Mouse (Mus musculus): ENCODE results near the gene Nfia. TPM values are rescaled to one million over a fixed set of nuclear protein-coding genes. Genes with fewer than 3 reads are reported as not detected.

Gene Nfia
- polyA plus RNA-seq, 1 experiment from 2014 or later, result 17.0 TPM

GRCm38 (mm10) chr4:97771426-97771825, 1.1 kb upstream of the Nfia start:
- H3K27me3 ChIP-seq (replicated peaks; ENCODE audit: low read depth, poor library complexity, severe bottlenecking), result peaks cover 40% of the 10 kb centered on the region
- WGBS, result 16% methylated on average over 5 of the region's 5 CpGs
- H3K9me3 ChIP-seq, result no peaks in the 10 kb centered on the region
- H3K4me3 ChIP-seq, result peak overlapping the region; percentile 62
- peak overlapping the region; percentile 92 for H3K27ac ChIP-seq (replicated peaks)
- no peak for DNase-seq (ENCODE audit: low spot score)
- peaks cover 37% of the 10 kb centered on the region for H3K4me1 ChIP-seq
- H3K36me3 ChIP-seq (replicated peaks), result no peaks in the 10 kb centered on the region

GRCm38 (mm10) chr4:97772084-97772484, 450 bp upstream of the Nfia start:
- H3K4me1 ChIP-seq, result peaks cover 44% of the 10 kb centered on the region
- WGBS, result under 1% methylated on average over 25 of the region's 25 CpGs
- H3K36me3 ChIP-seq (replicated peaks), result no peaks in the 10 kb centered on the region
- H3K27me3 ChIP-seq (replicated peaks; ENCODE audit: low read depth, poor library complexity, severe bottlenecking), result peaks cover 46% of the 10 kb centered on the region
- H3K4me3 ChIP-seq, result peak overlapping the region; percentile 62
- H3K27ac ChIP-seq (replicated peaks), result peak overlapping the region; percentile 92
- peak; percentile 99 for DNase-seq (ENCODE audit: low spot score)
- no peaks in the 10 kb centered on the region for H3K9me3 ChIP-seq

GRCm38 (mm10) chr4:97773110-97773593, 618 bp downstream of the Nfia start:
- Histone ChIP-seq H3K27ac (replicated peaks) (peak overlapping the region; percentile 92), H3K27me3 (replicated peaks; ENCODE audit: low read depth, poor library complexity, severe bottlenecking) (peaks cover 52% of the 10 kb centered on the region), H3K4me3 (peak overlapping the region; percentile 62), H3K36me3 (replicated peaks) (no peaks in the 10 kb centered on the region), H3K4me1 (peaks cover 50% of the 10 kb centered on the region), H3K9me3 (no peaks in the 10 kb centered on the region)
- peak; percentile 89 for DNase-seq (ENCODE audit: low spot score)
- WGBS, result under 1% methylated on average over 14 of the region's 14 CpGs

- no peak for DNase-seq (ENCODE audit: low spot score)
- 37% methylated on average over 2 of the region's 2 CpGs for WGBS
- Histone ChIP-seq H3K36me3 (replicated peaks) (no peaks in the 10 kb centered on the region), H3K27me3 (replicated peaks; ENCODE audit: low read depth, poor library complexity, severe bottlenecking) (peaks cover 58% of the 10 kb centered on the region), H3K27ac (replicated peaks) (peak overlapping the region; percentile 44), H3K9me3 (no peaks in the 10 kb centered on the region), H3K4me3 (peak overlapping the region; percentile 62), H3K4me1 (peaks cover 56% of the 10 kb centered on the region)
These were observed 1.3 kb downstream of the Nfia start for GRCm38 (mm10) chr4:97773791-97774190.

- peaks cover 64% of the 10 kb centered on the region for H3K27me3 ChIP-seq (replicated peaks; ENCODE audit: low read depth, poor library complexity, severe bottlenecking)
- H3K36me3 ChIP-seq (replicated peaks), result no peaks in the 10 kb centered on the region
- H3K4me3 ChIP-seq, result peak overlapping the region; percentile 74; the same call in 1 of the 2 replicates
- peaks cover 60% of the 10 kb centered on the region for H3K4me1 ChIP-seq
- H3K9me3 ChIP-seq, result no peaks in the 10 kb centered on the region
- peak overlapping the region; percentile 70 for H3K27ac ChIP-seq (replicated peaks)
- WGBS, result 16% methylated on average over 4 of the region's 4 CpGs
- DNase-seq (ENCODE audit: low spot score), result no peak
These were observed 2.0 kb downstream of the Nfia start for GRCm38 (mm10) chr4:97774446-97774950.

GRCm38 (mm10) chr4:97775059-97775458, 2.5 kb downstream of the Nfia start:
- DNase-seq (ENCODE audit: low spot score), result peak; percentile 78
- no peaks in the 10 kb centered on the region for H3K36me3 ChIP-seq (replicated peaks)
- peak overlapping the region; percentile 70 for H3K27ac ChIP-seq (replicated peaks)
- no peaks in the 10 kb centered on the region for H3K9me3 ChIP-seq
- H3K27me3 ChIP-seq (replicated peaks; ENCODE audit: low read depth, poor library complexity, severe bottlenecking), result peaks cover 64% of the 10 kb centered on the region
- WGBS, result under 1% methylated on average over 13 of the region's 13 CpGs
- H3K4me1 ChIP-seq, result peaks cover 63% of the 10 kb centered on the region
- H3K4me3 ChIP-seq, result peak overlapping the region; percentile 74

- WGBS, result under 1% methylated on average over 20 of the region's 20 CpGs
- Histone ChIP-seq H3K4me1 (peaks cover 63% of the 10 kb centered on the region), H3K4me3 (peak overlapping the region; percentile 74), H3K9me3 (no peaks in the 10 kb centered on the region), H3K27ac (replicated peaks) (peak overlapping the region; percentile 57), H3K27me3 (replicated peaks; ENCODE audit: low read depth, poor library complexity, severe bottlenecking) (peaks cover 70% of the 10 kb centered on the region), H3K36me3 (replicated peaks) (no peaks in the 10 kb centered on the region)
- peak; percentile 24 for DNase-seq (ENCODE audit: low spot score)
These were observed 3.1 kb downstream of the Nfia start for GRCm38 (mm10) chr4:97775494-97776265.

- peaks cover 58% of the 10 kb centered on the region for H3K4me1 ChIP-seq
These were observed 4.0 kb downstream of the Nfia start for GRCm38 (mm10) chr4:97776388-97777080.

GRCm38 (mm10) chr4:97777081-97777705, 4.7 kb downstream of the Nfia start:
- H3K36me3 ChIP-seq (replicated peaks), result no peaks in the 10 kb centered on the region
- H3K27ac ChIP-seq (replicated peaks), result peak overlapping the region; percentile 87
- H3K9me3 ChIP-seq, result no peaks in the 10 kb centered on the region
- WGBS, result under 1% methylated on average over 53 of the region's 77 CpGs
- peaks cover 57% of the 10 kb centered on the region for H3K4me1 ChIP-seq
- peak; percentile 75 for DNase-seq (ENCODE audit: low spot score)
- H3K27me3 ChIP-seq (replicated peaks; ENCODE audit: low read depth, poor library complexity, severe bottlenecking), result peaks cover 85% of the 10 kb centered on the region
- H3K4me3 ChIP-seq, result peak overlapping the region; percentile 74

More at GRCm38 (mm10) chr4:97776388-97777080, 4.0 kb downstream of the Nfia start:
- DNase-seq (ENCODE audit: low spot score), result peak; percentile 55
- peaks cover 79% of the 10 kb centered on the region for H3K27me3 ChIP-seq (replicated peaks; ENCODE audit: low read depth, poor library complexity, severe bottlenecking)
- no peaks in the 10 kb centered on the region for H3K9me3 ChIP-seq
- peak overlapping the region; percentile 74 for H3K4me3 ChIP-seq
- no peaks in the 10 kb centered on the region for H3K36me3 ChIP-seq (replicated peaks)
- H3K27ac ChIP-seq (replicated peaks), result peak overlapping the region; percentile 87
- WGBS, result under 1% methylated on average over 10 of the region's 10 CpGs

GRCm38 (mm10) chr4:97777706-97778176, 5.2 kb downstream of the Nfia start, which contains the start of gene E130114P18Rik:
E130114P18Rik (minus strand) TSS chr4:97778078.
- H3K27ac ChIP-seq (replicated peaks), result peak within 1 kb of the TSS; percentile 87
- no peaks in the 10 kb centered on the region for H3K9me3 ChIP-seq
- H3K4me3 ChIP-seq, result peak within 1 kb of the TSS; percentile 74
- peaks cover 1% of the 10 kb centered on the region; the same call in 1 of the 2 replicates for H3K36me3 ChIP-seq (replicated peaks)
- peaks cover 91% of the 10 kb centered on the region for H3K27me3 ChIP-seq (replicated peaks; ENCODE audit: low read depth, poor library complexity, severe bottlenecking)
- H3K4me1 ChIP-seq, result peaks cover 57% of the 10 kb centered on the region
- peak; percentile 77 for DNase-seq (ENCODE audit: low spot score)
- WGBS, result under 1% methylated on average over 37 of the region's 37 CpGs

- peaks cover 8% of the 10 kb centered on the region for H3K36me3 ChIP-seq (replicated peaks)
- no peaks in the 10 kb centered on the region for H3K9me3 ChIP-seq
- peak overlapping the region; percentile 74 for H3K4me3 ChIP-seq
- H3K4me1 ChIP-seq, result peaks cover 55% of the 10 kb centered on the region
- WGBS, result under 1% methylated on average over 94 of the region's 94 CpGs
- DNase-seq (ENCODE audit: low spot score), result peak; percentile 73
- peak overlapping the region; percentile 87 for H3K27ac ChIP-seq (replicated peaks)
- peaks cover 97% of the 10 kb centered on the region for H3K27me3 ChIP-seq (replicated peaks; ENCODE audit: low read depth, poor library complexity, severe bottlenecking)
These were observed 5.9 kb downstream of the Nfia start for GRCm38 (mm10) chr4:97778211-97779002.

Measured in embryonic facial prominence, embryonic 10.5 days (tissue).